Mouse (Mus musculus): ENCODE results near the gene Atp11a.

DNA sequence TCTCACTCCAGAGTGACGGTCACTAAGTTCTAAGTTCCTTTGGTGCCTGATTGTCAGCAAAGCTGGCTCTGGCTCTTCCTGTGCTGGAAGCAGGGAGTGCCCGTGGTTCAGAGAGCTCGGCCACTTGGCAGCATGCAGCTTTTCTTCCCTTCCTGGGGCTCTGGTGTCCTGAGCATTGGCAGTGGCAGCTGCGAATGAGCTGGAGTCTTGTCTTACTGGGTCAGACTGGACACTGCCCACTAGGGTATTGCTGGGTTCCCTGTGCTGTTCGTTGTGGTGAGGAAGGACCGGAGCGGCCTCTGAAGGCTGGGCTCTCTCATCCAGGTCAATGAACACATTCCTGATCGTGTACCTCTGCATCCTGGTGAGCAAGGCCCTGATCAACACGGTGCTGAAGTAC, 70.3 kb downstream of the Atp11a start:
- TF ChIP-seq POLR2A (IDR thresholded peaks at IDR 0.05; ENCODE audit: low read depth, low read length) = no peak
- TF ChIP-seq E2F4 (IDR thresholded peaks at IDR 0.05; ENCODE audit: insufficient replicate concordance, low read depth, low read length) = no peak
- no peak for TF ChIP-seq USF2 (conservative IDR thresholded peaks at IDR 0.05; ENCODE audit: low read depth, low read length)
- TF ChIP-seq CTCF (conservative IDR thresholded peaks at IDR 0.05 in 1 of 2, IDR thresholded peaks at IDR 0.05 in 1 of 2; ENCODE audit: low read depth in 2 of 2, low read length in 2 of 2) = no peak
- no peak for TF ChIP-seq KAT2A (IDR thresholded peaks at IDR 0.05; ENCODE audit: insufficient replicate concordance, low read length)
- no peak for TF ChIP-seq MAFK (IDR thresholded peaks at IDR 0.05; ENCODE audit: insufficient replicate concordance, low read length)
- TF ChIP-seq CHD1 (IDR thresholded peaks at IDR 0.05; ENCODE audit: low read depth, low read length) = no peak
- no peak for TF ChIP-seq EP300 (IDR thresholded peaks at IDR 0.05; ENCODE audit: low read length)
- TF ChIP-seq ZMIZ1 (IDR thresholded peaks at IDR 0.05; ENCODE audit: low read depth, low read length) = no peak
